Mouse (Mus musculus): ENCODE data around the gene Acp4. TPM values are rescaled to one million over a fixed set of nuclear protein-coding genes. Genes with fewer than 3 reads are reported as not detected.
"Not testable (repeated sequence)": the region's sequence is repeated elsewhere in the genome, so short reads cannot be mapped to it uniquely, and the experiment has no call there.

Gene Acp4
- polyA plus RNA-seq, 1 experiment, result not detected

DNA sequence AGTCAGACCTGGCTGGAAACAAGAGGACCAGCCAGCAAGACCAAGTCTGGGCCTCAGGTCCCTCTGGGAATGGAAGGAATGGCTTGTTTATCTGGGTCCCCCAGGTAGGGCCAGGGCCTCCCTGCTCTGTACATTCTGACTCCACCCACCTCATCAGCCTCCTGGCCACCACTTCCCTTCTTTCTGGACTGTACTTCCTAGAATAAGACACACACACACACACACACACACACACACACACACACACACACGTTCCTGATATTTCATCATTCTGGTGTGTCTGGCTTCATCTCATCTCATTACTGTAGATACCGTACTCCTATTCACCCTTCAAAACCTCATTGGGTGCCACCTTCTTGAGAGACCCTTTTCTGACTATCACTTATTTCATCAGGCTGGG lies 12.2 kb upstream of the Acp4 start:
- DNase-seq (ENCODE audit: low read depth, low spot score), result no peak
- WGBS, result 78% methylated on average over 2 of the region's 2 CpGs

DNA sequence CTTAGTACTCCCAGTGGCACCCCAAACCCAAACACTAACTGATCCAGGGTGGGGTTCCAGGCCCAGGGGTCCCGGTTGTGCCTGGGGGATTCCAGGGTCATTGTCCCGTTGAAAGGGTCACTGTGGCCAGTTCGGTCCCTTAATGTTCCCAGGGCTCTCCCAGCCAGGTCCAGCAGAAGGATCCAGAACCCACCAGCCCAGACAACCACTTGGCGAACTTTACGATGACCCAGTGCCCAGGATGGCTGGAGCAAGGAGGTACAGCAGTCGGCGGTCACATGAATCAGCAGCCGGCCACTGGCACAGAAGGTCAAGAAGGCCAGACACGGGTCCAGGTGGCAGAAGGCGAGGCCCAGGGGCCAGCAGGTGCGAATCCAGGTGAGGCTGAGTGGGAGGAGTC lies 10.9 kb upstream of the Acp4 start:
- no peak for DNase-seq (ENCODE audit: low read depth, low spot score)
- WGBS, result 61% methylated on average over 11 of the region's 11 CpGs

GRCm38 (mm10) chr7:44262791-44263643 lies 5.8 kb upstream of the Acp4 start:
- WGBS, result 7% methylated on average over 34 of the region's 34 CpGs

GRCm38 (mm10) chr7:44261147-44261546 lies 4.0 kb upstream of the Acp4 start, which contains the start of gene Gm15517:
Gm15517 (plus strand) TSS chr7:44261447.
- WGBS, result 61% methylated on average over 5 of the region's 5 CpGs

More at GRCm38 (mm10) chr7:44262791-44263643, 5.8 kb upstream of the Acp4 start:
- DNase-seq (ENCODE audit: low read depth, low spot score), result peak; percentile 91

GRCm38 (mm10) chr7:44260410-44260809 lies 3.2 kb upstream of the Acp4 start:
- DNase-seq (ENCODE audit: low read depth, low spot score), result no peak
- 69% methylated on average over 6 of the region's 6 CpGs for WGBS

More at GRCm38 (mm10) chr7:44261147-44261546, 4.0 kb upstream of the Acp4 start, which contains the start of gene Gm15517:
- no peak for DNase-seq (ENCODE audit: low read depth, low spot score)

DNA sequence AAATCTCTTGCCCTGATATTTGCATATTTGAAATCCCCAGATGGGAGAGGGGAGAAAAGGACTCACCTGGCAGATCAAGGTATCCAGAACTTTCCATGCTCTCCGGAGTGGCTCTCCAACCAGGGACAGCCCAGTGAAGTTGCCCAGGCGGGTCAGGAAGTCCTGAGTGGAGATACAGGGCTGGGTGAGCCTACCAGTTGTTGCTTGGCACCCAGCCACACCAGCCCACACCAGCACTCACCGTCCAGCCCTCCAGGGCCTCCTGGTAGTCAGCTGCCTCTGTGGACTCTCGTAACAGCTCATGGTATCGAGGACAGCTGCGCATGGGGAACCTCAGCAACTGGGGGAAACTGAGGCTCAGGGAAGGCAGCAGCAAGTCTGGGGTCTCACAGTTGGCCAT lies 2.2 kb downstream of the Acp4 start:
- WGBS, result 57% methylated on average over 6 of the region's 6 CpGs
- no peak for DNase-seq (ENCODE audit: low read depth, low spot score)

- 66% methylated on average over 15 of the region's 15 CpGs for WGBS
- DNase-seq (ENCODE audit: low read depth, low spot score), result no peak
These were observed 4.1 kb downstream of the Acp4 start for GRCm38 (mm10) chr7:44253023-44253616.

DNA sequence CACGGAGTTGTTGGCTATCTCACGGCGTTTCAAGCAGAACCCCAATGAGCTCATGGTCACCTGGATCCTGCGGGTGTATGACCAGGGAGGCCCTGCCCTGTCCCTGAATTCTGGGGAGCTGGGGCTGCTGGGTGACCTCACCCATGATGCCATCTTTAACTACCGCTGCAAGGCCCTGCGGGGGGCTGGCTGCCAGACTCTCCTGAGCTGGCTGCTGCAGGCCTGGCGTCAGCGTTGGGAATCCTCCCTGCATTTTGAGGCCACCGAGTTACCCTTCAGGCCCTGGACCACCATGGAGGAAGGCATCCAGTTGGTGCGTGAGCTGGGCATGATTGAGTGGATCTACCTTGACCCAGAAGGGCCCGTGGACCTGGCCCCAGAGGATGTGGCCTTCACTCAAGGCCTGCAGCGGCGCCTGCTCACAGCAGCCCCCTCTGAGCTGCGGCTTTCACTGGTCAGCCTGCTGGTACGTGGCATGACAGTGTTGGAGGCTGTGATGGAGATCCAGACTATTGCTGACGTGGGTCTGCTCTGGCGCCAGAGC lies 6.4 kb downstream of the Acp4 start:
- 86% methylated on average over 17 of the region's 17 CpGs for WGBS

DNA sequence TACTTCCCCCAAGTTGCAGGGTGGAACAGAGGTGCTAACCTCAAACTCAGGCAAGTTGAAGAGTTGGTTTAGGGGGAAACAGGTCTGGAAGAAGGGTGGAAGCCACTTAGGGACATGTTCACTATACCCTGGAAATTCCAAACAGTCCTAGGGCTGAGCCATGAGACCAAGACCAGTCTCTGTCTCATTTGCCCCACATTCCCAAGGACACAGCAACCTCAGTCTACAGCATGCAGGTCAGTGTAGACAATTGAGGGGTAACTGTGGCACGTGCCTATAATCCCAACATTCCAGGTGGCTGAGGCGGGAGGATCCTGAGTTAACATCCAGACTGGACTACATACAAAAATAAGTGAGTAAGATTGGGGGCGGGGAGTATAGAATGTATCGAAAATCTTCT lies 7.9 kb downstream of the Acp4 start:
- DNase-seq (ENCODE audit: low read depth, low spot score), result no peak
- WGBS, result 81% methylated on average over 4 of the region's 4 CpGs

More for the DNA sequence above, 6.4 kb downstream of the Acp4 start:
- DNase-seq (ENCODE audit: low read depth, low spot score), result not testable (repeated sequence)

GRCm38 (mm10) chr7:44247971-44248370 lies 9.2 kb downstream of the Acp4 start:
- DNase-seq (ENCODE audit: low read depth, low spot score), result no peak
- 47% methylated on average over 2 of the region's 2 CpGs for WGBS

DNA sequence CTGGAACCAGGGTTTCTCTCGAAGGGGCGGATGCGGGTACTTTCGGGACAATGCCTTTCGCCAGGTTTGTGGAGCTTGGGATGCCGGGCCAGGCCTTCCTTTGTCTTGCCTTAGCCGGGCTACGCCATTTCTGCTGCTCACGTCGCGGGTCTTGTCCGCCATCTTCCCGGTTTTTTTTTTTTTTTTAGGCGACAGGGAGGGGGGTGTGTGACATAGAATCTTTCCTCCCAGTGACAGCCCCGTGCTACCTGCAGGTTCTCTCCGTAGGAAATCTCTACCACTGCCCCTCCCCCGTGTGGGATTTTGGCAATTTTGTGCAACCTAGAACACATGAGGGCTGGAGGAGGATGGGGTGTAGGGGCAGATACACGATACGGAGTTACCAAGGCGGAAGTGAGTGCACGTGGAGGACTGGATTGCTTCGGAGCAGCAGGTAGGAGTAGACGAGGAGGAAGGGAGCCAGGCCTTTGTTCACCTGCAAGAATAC lies 10.2 kb downstream of the Acp4 start:
- 1% methylated on average over 23 of the region's 23 CpGs for WGBS
- no peak for DNase-seq (ENCODE audit: low read depth, low spot score)

- peak; percentile 67 for DNase-seq (ENCODE audit: low read depth, low spot score)
- WGBS, result under 1% methylated on average over 62 of the region's 62 CpGs
These were observed 10.9 kb downstream of the Acp4 start, which contains the start of the genes 1700028J19Rik and 2410002F23Rik for GRCm38 (mm10) chr7:44246055-44246983. 1700028J19Rik (minus strand) TSS chr7:44246695. 2410002F23Rik (plus strand) TSS chr7:44246722.

DNA sequence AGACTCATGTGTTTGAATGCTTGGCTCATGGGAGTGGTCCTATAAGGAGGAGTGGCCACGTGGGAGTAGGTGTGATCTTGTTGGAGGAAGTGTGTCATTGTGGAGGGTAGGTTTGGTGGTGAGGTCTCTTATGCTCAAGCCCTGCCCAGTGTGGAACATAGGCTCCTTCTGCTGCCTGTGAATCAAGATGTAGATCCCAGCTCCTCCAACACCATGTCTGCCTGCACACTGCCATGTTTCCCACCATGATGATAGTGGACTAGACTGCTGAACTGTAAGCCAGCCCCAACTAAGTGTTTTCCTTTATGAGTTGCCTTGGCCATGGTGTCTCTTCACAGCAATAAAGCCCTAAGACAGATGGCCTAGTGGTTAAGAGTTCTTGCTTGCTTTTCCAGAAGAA lies 13.1 kb downstream of the Acp4 start:
- 53% methylated on average over 1 of the region's 1 CpGs for WGBS
- no peak for DNase-seq (ENCODE audit: low read depth, low spot score)

GRCm38 (mm10) chr7:44241163-44241562 lies 16.0 kb downstream of the Acp4 start:
- WGBS, result 71% methylated on average over 2 of the region's 2 CpGs
- no peak for DNase-seq (ENCODE audit: low read depth, low spot score)

DNA sequence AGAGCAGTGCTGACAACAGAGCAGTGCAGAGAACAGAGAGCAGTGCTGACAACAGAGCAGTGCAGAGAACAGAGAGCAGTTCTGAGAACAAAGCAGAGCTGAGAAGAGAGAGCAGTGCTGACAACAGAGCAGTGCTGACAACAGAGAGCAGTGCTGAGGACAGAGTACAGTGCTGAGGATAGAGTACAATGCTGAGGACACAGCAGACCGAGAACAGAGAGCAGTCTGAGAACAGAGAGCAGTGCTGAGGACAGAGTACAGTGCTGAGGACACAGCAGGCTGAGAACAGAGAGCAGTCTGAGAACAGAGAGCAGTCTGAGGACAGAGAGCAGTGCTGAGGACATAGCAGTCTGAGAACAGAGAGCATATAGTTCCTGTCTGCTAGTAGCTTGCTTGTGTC lies 16.5 kb downstream of the Acp4 start:
- 40% methylated on average over 1 of the region's 1 CpGs for WGBS
- DNase-seq (ENCODE audit: low read depth, low spot score), result no peak

- 49% methylated on average over 2 of the region's 2 CpGs for WGBS
- DNase-seq (ENCODE audit: low read depth, low spot score), result no peak
These were observed 17.3 kb downstream of the Acp4 start for GRCm38 (mm10) chr7:44239913-44240312.

DNA sequence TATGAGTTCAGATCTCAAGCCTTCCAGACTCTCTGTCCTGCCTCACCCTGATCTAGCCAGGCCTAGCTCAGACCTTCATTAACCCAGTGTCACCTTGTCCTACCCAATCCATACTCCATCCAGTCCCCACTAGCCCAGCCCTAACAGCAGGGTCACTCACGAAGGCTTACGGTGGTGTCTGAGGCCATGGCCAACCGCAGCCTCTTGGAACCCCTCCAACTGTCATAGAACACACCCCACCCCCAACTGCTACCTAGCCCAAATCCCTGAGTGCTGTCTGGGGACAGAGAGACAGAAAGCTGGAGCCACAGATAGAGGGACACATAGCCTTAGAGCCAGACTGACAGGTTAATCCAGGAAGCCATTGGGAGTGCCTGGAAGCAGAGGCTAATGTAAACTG lies 21.3 kb downstream of the Acp4 start, which contains the start of gene Gm36864:
Gm36864 (plus strand) TSS at position 269 of the 400 bp plus-strand sequence.
- WGBS, result 39% methylated on average over 3 of the region's 3 CpGs
- no peak for DNase-seq (ENCODE audit: low read depth, low spot score)

DNA sequence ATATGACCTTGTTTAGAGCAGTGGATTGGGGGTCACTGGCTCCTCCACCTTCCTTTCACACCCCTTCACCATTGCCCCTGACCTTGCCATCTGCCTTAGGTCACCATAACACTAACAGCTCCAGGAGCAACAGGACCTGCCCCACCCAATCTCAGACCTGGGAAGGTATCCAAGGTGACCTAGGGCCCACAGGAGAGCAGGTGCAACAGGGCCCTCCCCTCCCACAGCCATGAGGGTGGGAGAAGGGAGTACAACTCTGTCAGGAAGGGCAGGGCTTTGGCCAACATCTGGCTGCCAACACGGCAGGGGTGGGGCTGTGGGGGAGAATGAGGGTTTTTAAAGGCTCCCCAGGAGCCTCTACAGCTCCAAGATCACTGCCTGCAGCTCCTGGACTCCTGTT lies 32.1 kb downstream of the Acp4 start, which contains the start of gene Klk1:
Klk1 (plus strand) TSS at position 285 of the 400 bp plus-strand sequence.
- 19% methylated on average over 1 of the region's 1 CpGs for WGBS
- DNase-seq (ENCODE audit: low read depth, low spot score), result peak; percentile 42

GRCm38 (mm10) chr7:44222335-44222734 lies 34.8 kb downstream of the Acp4 start:
- 82% methylated on average over 6 of the region's 6 CpGs for WGBS
- not testable (repeated sequence) for DNase-seq (ENCODE audit: low read depth, low spot score)

All from large intestine, adult 2 months (tissue).